Mouse (Mus musculus): ENCODE measurements around the gene Pla2g4f.

DNA sequence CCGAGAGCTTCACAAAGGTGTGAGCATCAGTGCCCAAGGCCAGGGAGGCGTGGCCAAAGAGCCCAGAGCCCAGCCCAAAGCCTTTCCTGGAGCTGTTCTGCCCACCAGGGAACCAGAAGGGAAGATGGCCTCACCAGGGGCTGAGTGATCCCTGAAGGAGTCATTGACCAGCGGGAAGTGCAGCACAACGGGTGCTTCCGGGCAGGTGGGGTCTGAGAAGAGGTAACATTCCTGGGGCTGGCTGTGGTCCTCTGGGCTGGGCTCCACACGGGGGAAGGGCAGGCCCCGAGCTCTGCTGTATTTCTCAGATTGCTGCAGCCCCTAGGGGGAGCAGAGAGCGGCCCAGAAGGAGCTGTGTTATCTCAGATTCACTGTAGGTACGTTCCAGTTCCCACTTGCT, 45.3 kb downstream of the Pla2g4f start:
- no peak for TF ChIP-seq CTCF (IDR thresholded peaks at IDR 0.05; ENCODE audit: borderline replicate concordance, control insufficient read depth, extremely low read depth, insufficient read depth, low read length, poor library complexity)
- no peak for TF ChIP-seq POLR2A (IDR thresholded peaks at IDR 0.05; ENCODE audit: control insufficient read depth, extremely low read depth, insufficient read depth, low read length, poor library complexity)
